Mouse (Mus musculus) E14TG2a.4 (cell line): Measurements from ENCODE around the gene Kctd17.

ENCODE experiments used
- CTCF ChIP-seq: conservative IDR thresholded peaks from 2 replicates; pipeline ENCODE4 v1.5.1; 2014; ENCODE audit warnings: low read length
- POU5F1 ChIP-seq: IDR thresholded peaks from 2 replicates; pipeline ENCODE4 v1.6.1; 2014; ENCODE audit warnings: low read length, borderline replicate concordance

- TF ChIP-seq CTCF, result no peak
- no peak for TF ChIP-seq POU5F1
These were observed 26.4 kb upstream of the Kctd17 start for GRCm38 (mm10) chr15:78401921-78402320.
